Mouse (Mus musculus): ENCODE results near the gene Slc22a15.
A peak's percentile ranks its signal among the peaks of the same experiment; 100 is the strongest.

The Slc22a15 gene

DNA sequence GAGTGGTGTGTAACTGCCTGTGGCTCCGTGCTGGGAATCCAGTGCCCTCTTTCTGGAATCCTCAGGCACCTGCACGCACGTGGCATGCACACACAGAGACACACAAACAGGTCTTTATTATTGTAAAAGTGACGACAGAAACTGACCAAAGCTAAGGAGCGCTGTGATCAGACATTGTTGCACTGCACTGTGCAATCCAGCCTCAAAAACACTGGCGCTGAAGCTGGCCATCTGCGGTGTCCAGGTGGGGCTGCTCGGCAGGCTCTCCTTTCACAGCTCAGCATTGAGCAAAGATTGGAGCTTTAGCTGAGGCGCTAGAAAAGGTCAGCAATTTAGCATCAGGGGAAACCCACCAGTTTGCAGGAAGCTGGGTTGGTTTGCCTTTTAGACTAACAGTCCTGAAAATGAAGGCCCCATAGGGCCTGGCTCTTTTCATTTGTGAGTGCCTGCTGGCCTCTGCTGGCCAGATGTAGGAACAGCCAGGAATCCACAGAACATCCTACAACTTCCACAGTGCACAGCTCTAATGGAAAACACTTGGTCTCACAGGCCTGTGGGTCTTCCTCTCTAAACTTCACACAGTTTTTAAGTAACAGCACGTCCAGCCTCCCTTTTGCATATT lies 111.8 kb downstream of the Slc22a15 start:
- DNase-seq (ENCODE audit: low read depth, low spot score) = peak; percentile 35

DNA sequence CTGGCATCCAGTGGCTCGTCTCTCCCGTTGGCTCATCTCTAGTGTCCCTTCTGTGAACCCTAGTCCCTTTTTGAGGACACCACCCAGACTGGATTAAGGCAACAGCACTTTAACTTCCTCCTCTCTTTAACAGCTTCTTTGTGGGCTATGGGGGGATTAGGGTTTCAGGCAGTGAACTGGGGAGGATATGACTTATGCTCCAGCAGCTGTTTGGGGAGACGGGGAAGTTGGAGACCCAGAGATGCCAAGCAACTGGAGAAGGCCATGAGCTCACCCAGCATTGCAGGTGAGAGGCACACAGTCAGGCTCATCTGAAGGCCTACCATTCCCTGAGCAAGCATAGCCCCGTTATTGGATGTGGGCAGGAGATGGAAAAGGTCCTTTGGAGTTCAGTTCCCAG lies 112.3 kb downstream of the Slc22a15 start:
- no peak for DNase-seq (ENCODE audit: low read depth, low spot score)

DNA sequence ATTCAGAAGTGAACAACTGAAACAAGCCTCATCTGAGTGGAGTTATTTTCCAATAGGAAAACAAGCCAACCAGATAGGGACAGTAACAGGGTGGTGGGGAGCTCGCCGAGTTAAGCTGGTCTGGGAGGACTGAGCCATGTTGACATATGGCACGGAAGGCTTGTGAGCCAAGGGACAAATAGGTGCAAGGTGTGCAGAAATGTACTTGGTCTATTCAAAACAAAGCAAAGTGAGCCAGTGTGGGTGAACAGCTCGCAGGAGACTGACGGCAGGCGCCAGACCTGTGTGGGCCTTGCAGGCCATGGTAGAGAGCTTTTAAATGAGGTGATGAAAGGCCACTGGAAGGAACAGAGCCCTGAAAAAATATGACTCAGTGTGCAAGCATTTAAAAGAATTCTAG lies 116.6 kb downstream of the Slc22a15 start:
- DNase-seq (ENCODE audit: low read depth, low spot score) = no peak

DNA sequence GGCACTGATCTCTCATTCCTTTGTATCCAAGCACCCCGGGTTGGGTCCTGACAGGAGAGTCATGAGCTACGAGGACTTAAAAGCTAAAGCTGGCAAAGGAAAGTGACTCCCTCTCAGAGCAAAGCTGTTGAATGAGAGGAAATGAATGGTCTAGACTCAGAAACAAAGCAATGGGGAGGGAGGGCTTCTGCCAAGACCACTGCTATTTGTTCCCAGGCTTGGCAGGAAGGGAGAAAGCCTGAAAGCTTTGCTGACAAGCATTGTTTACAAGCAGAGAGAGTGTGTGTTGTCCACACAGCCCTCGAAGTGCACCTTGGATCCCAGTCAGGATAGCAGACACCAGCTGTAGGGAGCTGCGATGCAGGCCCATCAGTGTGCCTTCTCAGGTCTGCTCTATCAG lies 117.3 kb downstream of the Slc22a15 start:
- DNase-seq (ENCODE audit: low read depth, low spot score) = no peak

DNA sequence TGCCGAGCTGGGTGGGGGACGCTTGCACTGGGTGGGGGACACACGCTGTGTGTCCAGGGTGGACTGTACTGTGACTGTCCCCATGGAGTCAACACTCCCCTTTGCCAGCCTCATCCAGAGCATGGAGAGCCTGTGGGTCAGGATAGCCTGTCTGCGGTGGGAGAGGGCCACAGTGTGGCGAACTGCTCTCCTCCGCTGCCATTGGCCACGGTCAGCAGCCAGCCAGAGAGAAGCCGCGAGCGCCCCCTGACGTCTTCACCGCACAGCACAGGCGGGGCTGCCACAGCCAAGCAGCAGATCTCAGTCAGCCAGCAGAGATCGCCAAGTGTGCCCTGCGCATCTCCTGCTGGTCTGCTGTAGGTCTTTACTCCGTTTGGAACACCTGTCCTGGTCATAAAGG lies 118.1 kb downstream of the Slc22a15 start:
- DNase-seq (ENCODE audit: low read depth, low spot score) = peak; percentile 58

Data from telencephalon, adult 2 months (tissue).